Mouse (Mus musculus): ENCODE measurements around the gene Fastkd1.
A peak's percentile ranks its signal among the peaks of the same experiment; 100 is the strongest.
"Not testable (repeated sequence)": the region's sequence is repeated elsewhere in the genome, so short reads cannot be mapped to it uniquely, and the experiment has no call there.

Gene Fastkd1

DNA sequence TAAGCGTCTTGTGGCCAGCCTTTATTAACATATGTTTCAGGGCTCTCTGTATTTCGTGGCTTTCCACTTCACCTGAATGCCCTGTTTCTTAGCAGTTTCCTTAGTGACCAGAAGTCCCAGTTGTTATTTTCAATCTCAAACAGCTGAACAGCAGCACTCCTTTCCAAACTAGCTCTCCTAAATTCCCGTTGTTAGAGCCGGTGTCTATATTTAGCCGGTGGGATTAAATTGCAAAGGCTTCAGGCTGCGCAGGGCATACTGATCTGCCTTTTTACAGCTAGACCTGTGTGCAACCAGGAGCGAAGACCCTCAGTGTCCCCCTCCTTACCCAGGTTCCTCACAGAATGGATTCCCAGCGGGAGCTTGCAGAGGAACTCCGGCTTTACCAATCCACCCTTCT, 43.5 kb downstream of the Fastkd1 start, which contains the start of gene Klhl41:
Klhl41 (plus strand) TSS at position 268 of the 400 bp plus-strand sequence.
- no peak for DNase-seq (ENCODE audit: low spot score in 2 of 2)

DNA sequence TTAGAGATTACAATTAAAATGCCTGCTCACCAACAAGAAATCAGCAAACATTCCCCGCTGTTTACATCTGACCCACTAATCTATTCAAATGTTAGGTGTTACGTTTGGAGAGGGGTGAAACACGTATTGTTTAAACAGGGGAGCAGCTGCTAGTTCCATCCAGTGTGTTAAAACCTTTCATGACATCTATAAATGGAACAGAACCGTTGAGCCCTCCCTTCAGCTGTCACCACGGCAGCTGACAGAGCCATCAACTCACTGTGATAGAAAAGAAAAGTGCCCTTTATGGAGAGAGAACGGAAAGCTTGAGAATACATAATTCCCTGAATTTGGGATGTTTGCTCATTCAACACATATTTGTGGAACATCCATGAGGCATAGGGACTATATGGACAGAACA, 44.9 kb downstream of the Fastkd1 start:
- no peak for DNase-seq (ENCODE audit: low spot score in 2 of 2)

DNA sequence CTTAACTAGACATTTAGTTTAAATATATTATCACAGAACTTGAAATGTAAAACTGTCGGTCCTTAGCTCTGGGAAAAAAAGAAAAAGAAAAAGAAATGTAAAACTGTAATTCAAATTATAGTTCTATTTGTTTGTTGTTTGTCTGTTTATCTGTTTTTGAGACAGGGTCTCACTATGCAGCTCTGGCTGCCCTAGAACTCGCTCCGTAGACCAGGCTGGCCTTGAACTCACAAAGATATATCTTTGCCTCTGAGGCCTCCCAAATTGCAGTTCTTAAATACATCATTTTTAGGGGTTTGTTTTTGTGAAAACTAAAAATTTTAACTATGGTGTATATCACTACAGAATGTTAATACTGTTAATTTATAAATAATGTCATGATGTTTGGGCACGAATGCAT, 45.7 kb downstream of the Fastkd1 start:
- no peak for DNase-seq (ENCODE audit: low spot score in 2 of 2)

DNA sequence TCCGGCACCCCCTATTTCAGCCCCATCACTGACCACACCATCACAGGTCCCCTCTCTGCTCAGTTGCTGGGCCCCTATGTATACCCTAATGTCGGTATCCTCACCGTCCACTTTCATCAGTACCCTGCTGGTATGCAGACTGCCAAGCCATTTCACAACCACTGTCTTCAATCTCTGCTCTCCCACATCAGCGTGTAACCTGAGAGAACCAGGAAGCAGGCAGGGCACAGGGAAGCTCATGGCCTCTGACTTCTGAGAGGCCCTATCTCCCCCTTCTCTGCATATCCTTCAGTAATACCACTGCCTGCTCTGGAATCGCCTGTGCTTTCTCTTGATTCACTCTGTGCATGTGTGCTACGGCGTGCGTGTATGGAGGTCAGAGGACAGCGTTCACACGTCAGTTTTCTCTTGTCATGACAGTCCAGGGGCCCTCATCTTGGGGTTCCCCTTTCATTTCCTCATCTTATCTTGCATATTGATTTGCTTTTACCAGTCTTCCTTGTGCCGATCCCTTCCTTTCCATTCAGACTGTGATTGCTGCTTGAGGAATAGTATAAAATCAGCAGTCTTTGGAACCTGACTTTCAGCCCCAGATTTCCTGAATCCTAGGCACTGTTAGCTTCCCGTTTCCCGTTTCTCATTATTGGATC, 49.4 kb downstream of the Fastkd1 start:
- no peak for DNase-seq (ENCODE audit: low spot score in 2 of 2)

DNA sequence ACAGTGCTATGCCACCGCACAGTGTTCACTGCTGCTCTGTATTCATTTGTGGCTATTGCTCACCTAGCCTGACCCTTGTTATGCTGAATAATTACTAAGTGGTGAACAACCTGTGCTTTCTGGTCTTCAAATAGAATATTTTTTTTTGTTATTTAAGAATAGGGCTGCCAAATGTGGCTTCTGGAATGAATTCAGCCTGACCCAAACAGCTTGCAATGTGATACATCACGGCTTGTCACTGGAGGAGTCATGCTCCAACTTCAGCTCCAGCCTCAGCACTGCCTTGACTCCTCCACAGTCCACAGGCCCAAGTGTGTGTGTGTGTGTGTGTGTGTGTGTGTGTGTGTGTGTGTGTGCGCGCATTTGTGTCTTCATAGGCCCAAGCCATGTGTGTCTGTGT, 54.0 kb downstream of the Fastkd1 start:
- DNase-seq (ENCODE audit: low spot score in 2 of 2): no peak

DNA sequence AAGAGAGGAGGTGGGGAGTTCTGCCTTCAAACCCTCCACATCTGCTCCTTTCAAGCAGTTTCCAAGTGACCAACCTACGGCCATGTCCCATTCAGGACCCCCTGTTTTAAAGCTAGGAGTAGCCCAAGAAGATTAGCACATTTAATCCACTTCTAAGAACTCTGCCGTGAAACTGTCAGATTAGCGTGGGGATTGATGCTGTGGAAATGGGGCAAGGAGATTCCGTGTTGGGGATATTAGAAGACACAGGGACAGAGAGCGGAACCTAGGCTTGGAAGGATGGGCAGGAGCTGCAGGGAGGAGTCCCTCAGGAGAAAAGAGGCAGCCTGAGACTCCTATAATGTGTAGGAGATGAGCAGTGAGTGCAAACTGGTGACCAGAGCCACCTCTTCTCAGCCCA, 63.6 kb downstream of the Fastkd1 start:
- no peak for DNase-seq (ENCODE audit: low spot score in 2 of 2)

DNA sequence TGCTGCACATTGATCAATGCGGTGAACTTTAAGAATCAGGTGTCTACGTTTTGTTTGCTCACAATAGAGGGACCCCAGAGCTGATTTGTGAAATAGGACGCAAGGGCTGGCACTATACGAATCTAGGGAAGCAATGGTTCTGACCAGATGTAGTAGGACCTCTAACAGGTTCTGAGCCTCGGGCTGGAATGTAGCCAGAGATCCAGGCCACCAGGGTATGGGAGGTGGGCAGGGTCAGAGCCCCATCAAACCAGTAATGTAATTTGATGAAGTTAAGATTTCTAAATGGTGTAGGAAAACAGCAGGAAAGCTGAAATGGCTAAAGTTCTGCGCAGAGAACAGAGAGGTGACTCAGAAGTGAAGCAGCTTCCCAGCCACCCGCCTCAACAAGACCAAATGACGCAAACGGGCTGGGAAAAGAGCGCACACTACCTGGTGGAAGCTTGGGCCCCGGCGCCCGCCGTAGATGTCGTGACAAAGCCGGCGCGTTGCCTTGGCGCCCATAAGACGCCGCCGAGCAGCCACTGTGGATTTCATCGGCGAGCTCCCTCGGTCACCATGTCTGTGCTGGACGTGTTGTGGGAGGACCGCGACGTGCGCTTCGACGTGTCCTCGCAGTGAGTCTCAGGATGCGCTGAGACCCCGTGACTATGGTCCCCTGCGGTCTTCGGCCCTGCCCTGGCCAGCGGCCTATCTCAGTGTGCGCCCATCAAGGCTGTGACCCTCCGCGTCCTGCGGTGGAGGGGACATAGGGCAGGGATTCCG, 66.4 kb downstream of the Fastkd1 start, which contains the start of gene Bbs5:
Bbs5 (plus strand) TSS at position 446 of the 765 bp plus-strand sequence.
- peak; percentile 66 to 75 for DNase-seq (ENCODE audit: low spot score in 2 of 2)

DNA sequence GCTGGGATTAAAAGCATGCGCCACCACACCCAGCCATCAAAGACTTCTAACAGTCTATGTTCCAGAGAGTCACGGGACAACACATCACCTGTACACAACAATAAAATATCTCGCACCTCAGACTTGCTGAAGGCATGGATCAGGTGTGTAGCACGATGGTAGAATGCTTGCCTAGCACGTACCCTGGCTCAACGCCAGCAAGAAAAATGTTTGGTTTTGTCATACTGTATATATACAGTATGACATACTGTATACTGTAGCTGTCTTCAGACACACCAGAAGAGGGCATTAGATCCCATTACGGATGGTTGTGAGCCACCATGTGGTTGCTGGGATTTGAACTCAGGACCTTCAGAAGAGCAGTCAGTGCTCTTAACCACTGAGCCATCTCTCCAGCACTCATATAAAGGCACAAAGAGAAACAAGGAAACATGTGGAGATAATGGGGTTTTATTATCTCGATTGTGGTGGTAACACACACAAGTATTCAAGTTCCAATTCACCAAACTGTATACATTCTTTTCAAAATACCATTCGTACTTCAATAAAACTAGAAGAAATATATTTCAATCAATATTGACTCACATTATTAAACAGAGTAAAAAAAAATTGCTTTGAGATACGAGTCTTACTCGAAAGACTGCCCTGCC, 68.2 kb downstream of the Fastkd1 start:
- DNase-seq (ENCODE audit: low spot score in 2 of 2): no peak

DNA sequence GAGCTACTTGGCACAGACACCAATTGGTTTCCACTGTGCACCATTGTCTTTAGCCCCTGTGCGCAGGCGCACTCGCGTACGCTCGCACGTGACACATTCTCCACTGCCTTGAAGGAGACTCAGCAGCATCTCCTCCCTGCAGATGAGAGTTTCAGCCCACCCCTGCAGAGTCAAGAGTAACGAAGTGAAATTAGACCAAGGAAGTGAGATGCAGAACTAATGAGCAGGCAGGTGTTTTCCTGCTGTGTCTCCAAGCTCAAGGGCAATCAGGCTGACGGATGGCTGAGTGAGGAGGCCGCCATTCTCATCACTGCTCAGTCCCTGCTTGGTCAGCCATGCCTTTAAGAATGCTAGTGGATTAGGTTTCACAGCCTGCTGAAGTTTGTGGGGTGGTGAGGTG, 73.2 kb downstream of the Fastkd1 start:
- DNase-seq (ENCODE audit: low spot score in 2 of 2): peak; percentile 7 to 12

DNA sequence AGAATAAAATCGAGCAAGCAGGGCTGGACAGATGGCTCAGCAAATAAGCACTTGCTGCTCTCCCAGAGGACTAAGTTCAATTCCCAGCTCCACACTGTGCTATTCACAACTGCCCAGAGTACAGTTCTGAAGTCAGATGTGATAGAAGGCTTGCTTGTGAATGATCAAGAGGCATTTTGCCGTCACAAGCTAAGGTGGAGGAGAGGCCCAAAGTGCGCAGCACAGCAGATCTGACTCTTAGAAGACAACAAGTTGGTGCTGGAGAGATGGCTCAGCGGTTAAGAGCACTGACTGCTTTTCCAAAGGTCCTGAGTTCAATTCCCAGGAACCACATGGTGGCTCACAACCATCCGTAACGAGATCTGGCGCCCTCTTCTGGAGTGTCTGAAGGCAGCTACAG, 75.3 kb downstream of the Fastkd1 start:
- not testable (repeated sequence) for DNase-seq (ENCODE audit: low spot score in 2 of 2)
